Mouse (Mus musculus): ENCODE results near the gene Qk.

GRCm38 (mm10) chr17:10333321-10333720, 13.7 kb upstream of the Qk start:
- TF ChIP-seq CTCF (IDR thresholded peaks at IDR 0.05; ENCODE audit: low read depth, low read length) (no peak), POLR2A (IDR thresholded peaks at IDR 0.05; ENCODE audit: extremely low read depth, insufficient read depth, low read length) (no peak)

All from liver, adult 2 months (tissue).